Mouse (Mus musculus) sigmoid colon, adult 10 weeks (tissue): ENCODE measurements around the gene 1700001P01Rik. TPM values are rescaled to one million over a fixed set of nuclear protein-coding genes. Genes with fewer than 3 reads are reported as not detected.

Experiments
- polyA plus RNA-seq: library from polyadenylated mRNA; stranded (reverse); fragments of 350-450 nt; fragmentation: Illumina TruSeq; extraction: RNeasy Lipid Tissue Mini Kit (QIAGEN cat#74804); gene quantifications from one replicate; pipeline ENCODE4 v1.2.3, GENCODE M21; 2014; ENCODE audit warnings: low read depth, low replicate concordance

Gene 1700001P01Rik
- polyA plus RNA-seq, result not detected

DNA sequence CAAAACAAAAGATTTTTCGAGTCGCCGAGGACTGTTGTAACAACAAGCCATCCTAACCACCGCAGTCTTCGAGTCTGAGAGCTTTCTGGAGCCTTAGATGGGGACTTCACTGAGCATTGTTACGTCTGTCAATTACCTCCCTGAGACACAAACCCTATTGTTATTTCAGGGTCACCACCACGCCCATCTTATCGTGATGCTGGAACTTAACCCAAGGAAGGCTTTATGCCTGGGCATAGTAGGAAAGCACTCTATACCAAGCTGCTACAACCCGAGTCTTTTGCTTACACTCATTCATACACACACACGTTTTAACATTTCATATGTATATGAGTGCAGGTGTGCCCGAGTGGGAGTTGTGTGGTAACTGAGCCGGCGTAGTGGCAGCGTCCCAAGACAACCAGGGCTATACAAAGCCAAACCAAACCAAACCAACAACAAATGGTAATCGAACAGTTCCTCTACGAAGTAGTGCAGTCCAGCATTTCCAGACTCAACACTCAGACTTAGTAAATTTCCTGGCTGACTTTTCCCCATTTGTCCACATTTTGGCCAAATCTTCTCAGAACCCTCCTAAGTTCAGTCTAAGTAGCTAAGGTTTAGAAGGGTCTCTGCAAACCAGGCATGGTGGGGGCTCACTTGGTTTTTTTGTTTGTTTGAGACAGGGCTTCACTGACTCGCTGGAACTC, at the start of gene 1700001P01Rik:
TSS of gene 1700001P01Rik (minus strand) at position 111 of the 689 bp plus-strand sequence.

DNA sequence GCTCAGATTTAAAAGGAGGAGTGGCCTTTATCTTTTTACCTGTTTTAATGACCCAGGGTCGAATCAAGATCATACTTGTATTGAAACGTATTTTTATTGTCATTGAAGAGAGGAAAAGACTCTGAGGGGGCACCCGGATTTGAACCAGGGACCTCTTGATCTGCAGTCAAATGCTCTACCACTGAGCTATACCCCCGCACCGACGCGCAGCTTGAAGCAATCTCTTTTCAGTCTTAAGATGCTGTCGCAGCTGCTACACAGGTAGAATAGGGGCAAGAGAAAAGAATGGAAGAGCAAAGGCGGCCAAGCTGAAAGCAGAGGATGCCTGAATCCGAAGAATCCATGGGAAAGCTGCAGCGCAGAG, 23.0 kb upstream of the 1700001P01Rik start, which contains the start of gene Lasp1:
TSS of gene Lasp1 (plus strand) at position 219 of the 364 bp plus-strand sequence.

GRCm38 (mm10) chr11:97781832-97782563, 6.3 kb upstream of the 1700001P01Rik start, which contains the start of gene Rpl23:
Gene Rpl23 (minus strand): TSS chr11:97782437.

GRCm38 (mm10) chr11:97766154-97766881, 9.4 kb downstream of the 1700001P01Rik start, which contains the start of gene Cwc25:
Gene Cwc25 (minus strand): TSS chr11:97766556.

GRCm38 (mm10) chr11:97744063-97744717, 31.5 kb downstream of the 1700001P01Rik start, which contains the start of gene Pip4k2b:
Gene Pip4k2b (minus strand): TSS chr11:97744704.

Other genes starting within 250 kb of the 1700001P01Rik start
- 0.44 TPM for gene Srcin1, start 199.7 kb downstream of the 1700001P01Rik start, polyA plus RNA-seq
- gene Epop, start 146.2 kb downstream of the 1700001P01Rik start, polyA plus RNA-seq, result not detected
- 6.1 TPM for gene Mllt6, start 112.5 kb downstream of the 1700001P01Rik start, polyA plus RNA-seq
- 24.5 TPM for gene Cisd3, start 90.1 kb downstream of the 1700001P01Rik start, polyA plus RNA-seq
- 6.7 TPM for gene Pcgf2, start 75.4 kb downstream of the 1700001P01Rik start, polyA plus RNA-seq
- 11.0 TPM for gene Psmb3, start 72.5 kb downstream of the 1700001P01Rik start, polyA plus RNA-seq
- gene Pip4k2b, start 31.2 kb downstream of the 1700001P01Rik start, polyA plus RNA-seq, result 5.3 TPM
- 16.8 TPM for gene Cwc25, start 9.4 kb downstream of the 1700001P01Rik start, polyA plus RNA-seq
- gene Rpl23, start 6.5 kb upstream of the 1700001P01Rik start, polyA plus RNA-seq, result 2,348 TPM
- gene Lasp1, start 23.1 kb upstream of the 1700001P01Rik start, polyA plus RNA-seq, result 74.4 TPM
- gene B230217C12Rik, start 64.9 kb upstream of the 1700001P01Rik start, polyA plus RNA-seq, result 2.6 TPM
- 0.85 TPM for gene Fbxo47, start 108.2 kb upstream of the 1700001P01Rik start, polyA plus RNA-seq
- gene Plxdc1, start 210.5 kb upstream of the 1700001P01Rik start, polyA plus RNA-seq, result 0.16 TPM
- gene Arl5c, start 220.3 kb upstream of the 1700001P01Rik start, polyA plus RNA-seq, result 1.5 TPM
- gene Cacnb1, start 247.1 kb upstream of the 1700001P01Rik start, polyA plus RNA-seq, result not detected